Mouse (Mus musculus): ENCODE results near the gene Dnm3. TPM values are rescaled to one million over a fixed set of nuclear protein-coding genes. Genes with fewer than 3 reads are reported as not detected.

Dnm3 gene
- total RNA-seq, 1 experiment = 0.49 TPM

GRCm38 (mm10) chr1:162305247-162305646 lies 172.6 kb downstream of the Dnm3 start:
- H3K9me3 ChIP-seq (ENCODE audit: control insufficient read depth, insufficient read depth, low read depth, low read length) = no peaks in the 10 kb centered on the region

GRCm38 (mm10) chr1:162302480-162302879 lies 175.4 kb downstream of the Dnm3 start:
- in situ Hi-C loops (cut with MboI; ENCODE audit: low sequenced_read_pairs in 2 of 2, unreplicated experiment in 2 of 2) = loop anchor here in 1 of 2 experiments (25.0 kb wide), 1 partner anchor 290 kb away; no protein-coding TSS in a partner anchor
- Histone ChIP-seq H3K4me1 (ENCODE audit: control insufficient read depth in 2 of 2, insufficient read depth in 2 of 2, low read length in 2 of 2, poor library complexity in 1 of 2) (no peaks in the 10 kb centered on the region), H3K9me3 (ENCODE audit: control insufficient read depth, insufficient read depth, low read depth, low read length) (no peaks in the 10 kb centered on the region), H3K4me3 (ENCODE audit: insufficient read depth in 1 of 2, low read depth in 1 of 2, low read length in 2 of 2, poor library complexity in 1 of 2, severe bottlenecking in 1 of 2) (no peak overlapping the region), H3K9ac (ENCODE audit: insufficient read depth, low read depth, low read length, poor library complexity, severe bottlenecking) (no peak overlapping the region), H3K36me3 (ENCODE audit: control insufficient read depth, insufficient read depth, low read length, poor library complexity, severe bottlenecking) (no peaks in the 10 kb centered on the region), H3K27ac (ENCODE audit: insufficient read depth, low read depth, low read length, poor library complexity, severe bottlenecking) (no peak overlapping the region)
- DNase-seq (ENCODE audit: low read depth, low spot score) = no peak
- TF ChIP-seq HCFC1 (IDR thresholded peaks at IDR 0.05; ENCODE audit: borderline replicate concordance, insufficient read depth, low read length) (no peak), CHD2 (IDR thresholded peaks at IDR 0.05; ENCODE audit: low read depth, low read length) (no peak), ZC3H11A (IDR thresholded peaks at IDR 0.05; ENCODE audit: borderline replicate concordance, low read depth, low read length) (no peak), ZNF384 (IDR thresholded peaks at IDR 0.05; ENCODE audit: low read depth, low read length) (no peak), MAFK (IDR thresholded peaks at IDR 0.05; ENCODE audit: insufficient read depth, low read depth, low read length) (no peak)

More at GRCm38 (mm10) chr1:162305247-162305646, 172.6 kb downstream of the Dnm3 start:
- in situ Hi-C loops (cut with MboI; ENCODE audit: low sequenced_read_pairs in 2 of 2, unreplicated experiment in 2 of 2) = loop anchor here in 1 of 2 experiments (25.0 kb wide), 1 partner anchor 293 kb away; no protein-coding TSS in a partner anchor
- no peaks in the 10 kb centered on the region for H3K4me1 ChIP-seq (ENCODE audit: control insufficient read depth in 2 of 2, insufficient read depth in 2 of 2, low read length in 2 of 2, poor library complexity in 1 of 2)
- no peaks in the 10 kb centered on the region for H3K36me3 ChIP-seq (ENCODE audit: control insufficient read depth, insufficient read depth, low read length, poor library complexity, severe bottlenecking)
- DNase-seq (ENCODE audit: low read depth, low spot score) = no peak
- H3K27ac ChIP-seq (ENCODE audit: insufficient read depth, low read depth, low read length, poor library complexity, severe bottlenecking) = no peak overlapping the region
- H3K4me3 ChIP-seq (ENCODE audit: insufficient read depth in 1 of 2, low read depth in 1 of 2, low read length in 2 of 2, poor library complexity in 1 of 2, severe bottlenecking in 1 of 2) = no peak overlapping the region
- no peak for TF ChIP-seq HCFC1 (IDR thresholded peaks at IDR 0.05; ENCODE audit: borderline replicate concordance, insufficient read depth, low read length)
- no peak for TF ChIP-seq ZNF384 (IDR thresholded peaks at IDR 0.05; ENCODE audit: low read depth, low read length)
- TF ChIP-seq MAFK (IDR thresholded peaks at IDR 0.05; ENCODE audit: insufficient read depth, low read depth, low read length) = no peak
- TF ChIP-seq CHD2 (IDR thresholded peaks at IDR 0.05; ENCODE audit: low read depth, low read length) = no peak
- no peak for TF ChIP-seq ZC3H11A (IDR thresholded peaks at IDR 0.05; ENCODE audit: borderline replicate concordance, low read depth, low read length)
- H3K9ac ChIP-seq (ENCODE audit: insufficient read depth, low read depth, low read length, poor library complexity, severe bottlenecking) = no peak overlapping the region

- no peak overlapping the region for H3K9ac ChIP-seq (ENCODE audit: insufficient read depth, low read depth, low read length, poor library complexity, severe bottlenecking)
- no peak for DNase-seq (ENCODE audit: low read depth, low spot score)
- TF ChIP-seq CHD2 (IDR thresholded peaks at IDR 0.05; ENCODE audit: low read depth, low read length) (no peak), ZNF384 (IDR thresholded peaks at IDR 0.05; ENCODE audit: low read depth, low read length) (no peak), HCFC1 (IDR thresholded peaks at IDR 0.05; ENCODE audit: borderline replicate concordance, insufficient read depth, low read length) (no peak), MAFK (IDR thresholded peaks at IDR 0.05; ENCODE audit: insufficient read depth, low read depth, low read length) (no peak), ZC3H11A (IDR thresholded peaks at IDR 0.05; ENCODE audit: borderline replicate concordance, low read depth, low read length) (no peak)
- in situ Hi-C loops (cut with MboI; ENCODE audit: low sequenced_read_pairs in 2 of 2, unreplicated experiment in 2 of 2) = loop anchor here in 1 of 2 experiments (25.0 kb wide), 1 partner anchor 287 kb away; no protein-coding TSS in a partner anchor
- no peak overlapping the region for H3K27ac ChIP-seq (ENCODE audit: insufficient read depth, low read depth, low read length, poor library complexity, severe bottlenecking)
- no peaks in the 10 kb centered on the region for H3K4me1 ChIP-seq (ENCODE audit: control insufficient read depth in 2 of 2, insufficient read depth in 2 of 2, low read length in 2 of 2, poor library complexity in 1 of 2)
- no peak overlapping the region for H3K4me3 ChIP-seq (ENCODE audit: insufficient read depth in 1 of 2, low read depth in 1 of 2, low read length in 2 of 2, poor library complexity in 1 of 2, severe bottlenecking in 1 of 2)
- no peaks in the 10 kb centered on the region for H3K9me3 ChIP-seq (ENCODE audit: control insufficient read depth, insufficient read depth, low read depth, low read length)
- no peaks in the 10 kb centered on the region for H3K36me3 ChIP-seq (ENCODE audit: control insufficient read depth, insufficient read depth, low read length, poor library complexity, severe bottlenecking)
Observed at GRCm38 (mm10) chr1:162299558-162300319, 178.1 kb downstream of the Dnm3 start.

GRCm38 (mm10) chr1:162298527-162298926 lies 179.3 kb downstream of the Dnm3 start:
- no peak overlapping the region for H3K27ac ChIP-seq (ENCODE audit: insufficient read depth, low read depth, low read length, poor library complexity, severe bottlenecking)
- DNase-seq (ENCODE audit: low read depth, low spot score) = no peak
- in situ Hi-C loops (cut with MboI; ENCODE audit: low sequenced_read_pairs in 2 of 2, unreplicated experiment in 2 of 2) = no loop called here
- H3K9ac ChIP-seq (ENCODE audit: insufficient read depth, low read depth, low read length, poor library complexity, severe bottlenecking) = no peak overlapping the region
- TF ChIP-seq ZNF384 (IDR thresholded peaks at IDR 0.05; ENCODE audit: low read depth, low read length) (no peak), HCFC1 (IDR thresholded peaks at IDR 0.05; ENCODE audit: borderline replicate concordance, insufficient read depth, low read length) (no peak), MAFK (IDR thresholded peaks at IDR 0.05; ENCODE audit: insufficient read depth, low read depth, low read length) (no peak), ZC3H11A (IDR thresholded peaks at IDR 0.05; ENCODE audit: borderline replicate concordance, low read depth, low read length) (no peak), CHD2 (IDR thresholded peaks at IDR 0.05; ENCODE audit: low read depth, low read length) (no peak)
- no peaks in the 10 kb centered on the region for H3K4me1 ChIP-seq (ENCODE audit: control insufficient read depth in 2 of 2, insufficient read depth in 2 of 2, low read length in 2 of 2, poor library complexity in 1 of 2)
- no peaks in the 10 kb centered on the region for H3K9me3 ChIP-seq (ENCODE audit: control insufficient read depth, insufficient read depth, low read depth, low read length)
- H3K4me3 ChIP-seq (ENCODE audit: insufficient read depth in 1 of 2, low read depth in 1 of 2, low read length in 2 of 2, poor library complexity in 1 of 2, severe bottlenecking in 1 of 2) = no peak overlapping the region
- no peaks in the 10 kb centered on the region for H3K36me3 ChIP-seq (ENCODE audit: control insufficient read depth, insufficient read depth, low read length, poor library complexity, severe bottlenecking)

Measured in ES-E14 (cell line).